8 mouse cellular contexts compared by ENCODE assay signal in the genomic region with DNA sequence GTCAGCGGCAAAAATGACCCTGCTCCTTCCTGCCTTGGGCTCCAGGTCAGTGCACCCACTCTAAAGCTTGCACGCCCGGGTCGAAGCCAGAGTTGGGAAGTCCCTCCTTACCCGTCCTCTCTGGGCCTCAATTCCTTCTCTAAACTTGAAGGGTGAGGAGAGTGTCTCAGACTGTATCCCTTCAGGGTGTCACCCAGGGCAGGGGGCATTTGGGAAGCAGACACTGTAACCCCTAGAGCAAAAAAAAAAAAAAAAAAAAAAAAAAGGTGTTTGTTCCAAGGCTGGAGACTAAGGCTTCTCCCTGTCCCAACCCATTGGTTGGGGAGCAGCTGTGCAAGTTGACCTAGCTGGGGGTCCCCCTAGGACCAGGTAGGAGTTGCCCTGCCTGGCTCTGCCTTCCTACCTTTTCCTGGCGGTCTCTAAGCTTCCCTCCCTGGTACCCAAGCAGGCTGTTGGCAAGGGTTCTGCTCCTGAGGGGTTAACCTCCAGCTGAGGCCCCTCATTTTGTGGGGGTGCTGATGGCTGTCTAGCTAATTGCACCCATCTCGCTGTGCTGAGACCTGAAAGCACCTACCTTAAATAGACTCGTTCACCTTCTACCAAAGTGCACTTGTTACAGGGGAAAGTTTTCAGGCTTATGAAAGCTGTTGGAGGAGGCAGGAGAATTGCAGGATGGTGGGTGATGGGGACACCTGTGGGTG. TPM values are rescaled to one million over a fixed set of nuclear protein-coding genes. Genes with fewer than 3 reads are reported as not detected.
DNase-seq lines count a peak whose midpoint lies in the region; ATAC-seq lines count a peak whose summit lies in the region.

No protein-coding gene starts in this region.

- H3K4me1 ChIP-seq in neural tube, embryonic 11.5 days (ENCODE audit: control insufficient read depth, insufficient read depth, low read length), result peaks cover 10% of the 10 kb centered on the region; the same call in 1 of the 2 replicates
- H3K4me1 ChIP-seq in limb, embryonic 12.5 days (replicated peaks), result peaks cover 39% of the 10 kb centered on the region
- H3K4me1 ChIP-seq in stomach, embryonic 15.5 days, result peaks cover 58% of the 10 kb centered on the region

- H3K27me3 ChIP-seq in neural tube, embryonic 11.5 days (ENCODE audit: control insufficient read depth, insufficient read depth, low read length), result peaks cover 26% of the 10 kb centered on the region
- peaks cover 43% of the 10 kb centered on the region for H3K27me3 ChIP-seq in limb, embryonic 12.5 days
- H3K27me3 ChIP-seq in stomach, embryonic 15.5 days (replicated peaks), result 0 out of 2 replicates have a peak, but pooled peaks cover 3% of the 10 kb centered on the region

- no peaks in the 10 kb centered on the region for H3K9me3 ChIP-seq in neural tube, embryonic 11.5 days (ENCODE audit: control insufficient read depth, low read length)
- no peaks in the 10 kb centered on the region for H3K9me3 ChIP-seq in limb, embryonic 12.5 days
- H3K9me3 ChIP-seq in stomach, embryonic 15.5 days, result no peaks in the 10 kb centered on the region

- ATAC-seq in neural tube, embryonic 11.5 days (ENCODE audit: insufficient read depth, low FRiP score, low TSS enrichment), result no peak
- ATAC-seq in limb, embryonic 12.5 days (ENCODE audit: insufficient number of reproducible peaks, insufficient read depth, low FRiP score, low TSS enrichment, low read depth), result no peak
- no peak for ATAC-seq in stomach, embryonic 15.5 days (ENCODE audit: insufficient read depth, low FRiP score, low read depth)

- WGBS in neural tube, embryonic 11.5 days, result 55% methylated on average over 8 of the region's 8 CpGs
- 56% methylated on average over 8 of the region's 8 CpGs for WGBS in limb, embryonic 12.5 days
- WGBS in stomach, embryonic 15.5 days, result 48% methylated on average over 8 of the region's 8 CpGs

- peak overlapping the region; percentile 44 for H3K4me3 ChIP-seq in neural tube, embryonic 11.5 days (ENCODE audit: low read depth, low read length)
- H3K4me3 ChIP-seq in limb, embryonic 12.5 days (replicated peaks), result peak overlapping the region; percentile 61
- peak overlapping the region; percentile 64 for H3K4me3 ChIP-seq in stomach, embryonic 15.5 days (replicated peaks)

- DNase-seq in cerebellum, adult 8-10 months, result peak; percentile 15
- DNase-seq in cerebellum, adult 9-10 months, result no peak
- no peak for DNase-seq in neural tube, embryonic 11.5 days (ENCODE audit: low spot score)
- no peak for DNase-seq in neural tube, embryonic 10.5 days (ENCODE audit: extremely low spot score, low spot score)
- no peak for DNase-seq in left cerebral cortex, adult 8-10 months (ENCODE audit: low spot score in 2 of 2)
- DNase-seq in right cerebral cortex, postnatal 4 days, result no peak

- peak overlapping the region; percentile 87 for H3K4me2 ChIP-seq in neural tube, embryonic 11.5 days (ENCODE audit: low read depth)
- H3K4me2 ChIP-seq in limb, embryonic 12.5 days, result peak overlapping the region; percentile 92
- peak overlapping the region; percentile 97 for H3K4me2 ChIP-seq in stomach, embryonic 15.5 days

- peak overlapping the region; percentile 50; the same call in 1 of the 2 replicates for H3K9ac ChIP-seq in neural tube, embryonic 11.5 days (ENCODE audit: low read length)
- H3K9ac ChIP-seq in limb, embryonic 12.5 days (replicated peaks), result 0 out of 2 replicates have a peak overlapping the region, but pooled peaks have one; percentile 23
- H3K9ac ChIP-seq in stomach, embryonic 15.5 days, result 0 out of 2 replicates have a peak overlapping the region, but pooled peaks have one; percentile 41

- H3K27ac ChIP-seq in neural tube, embryonic 11.5 days (ENCODE audit: low read depth, low read length), result no peak overlapping the region
- no peak overlapping the region for H3K27ac ChIP-seq in limb, embryonic 12.5 days
- no peak overlapping the region for H3K27ac ChIP-seq in stomach, embryonic 15.5 days

- H3K36me3 ChIP-seq in neural tube, embryonic 11.5 days (ENCODE audit: control insufficient read depth, insufficient read depth, low read length), result no peaks in the 10 kb centered on the region
- no peaks in the 10 kb centered on the region for H3K36me3 ChIP-seq in limb, embryonic 12.5 days
- no peaks in the 10 kb centered on the region for H3K36me3 ChIP-seq in stomach, embryonic 15.5 days

RNA-seq across cellular contexts. Expression of gene Inf2, which starts 1.1 kb away (rescaled TPM):
- 1.9 and 2.2 TPM in 2 replicates for polyA plus RNA-seq in neural tube, embryonic 11.5 days (2014; fragmentation: Nextera tagmentation; extraction: Ambion mirVana)
- polyA plus RNA-seq in limb, embryonic 12.5 days (2016; fragmentation: Nextera tagmentation; extraction: Ambion mirVana), result 2.0 and 2.2 TPM in 2 replicates
- 4.3 and 4.4 TPM in 2 replicates for polyA plus RNA-seq in stomach, embryonic 15.5 days (2015; fragmentation: Nextera tagmentation; extraction: Ambion mirVana)
- 100 to 1,000 TPM; 171 to 194 (median 182) TPM for total RNA-seq in left cerebral cortex, adult 8-10 months (2022)

RNA-seq across cellular contexts. Expression of gene Adssl1, which starts 30.2 kb away (rescaled TPM):
- polyA plus RNA-seq in neural tube, embryonic 11.5 days (2014; fragmentation: Nextera tagmentation; extraction: Ambion mirVana), result 4.6 and 4.7 TPM in 2 replicates
- polyA plus RNA-seq in limb, embryonic 12.5 days (2016; fragmentation: Nextera tagmentation; extraction: Ambion mirVana), result 9.2 and 10.0 TPM in 2 replicates
- polyA plus RNA-seq in stomach, embryonic 15.5 days (2015; fragmentation: Nextera tagmentation; extraction: Ambion mirVana), result 4.3 and 4.4 TPM in 2 replicates
- total RNA-seq in left cerebral cortex, adult 8-10 months (2022), result 10 to 100 TPM; 21.8 to 41.0 (median 28.6) TPM

RNA-seq across cellular contexts. Expression of gene Siva1, which starts 54.8 kb away (rescaled TPM):
- polyA plus RNA-seq in neural tube, embryonic 11.5 days (2014; fragmentation: Nextera tagmentation; extraction: Ambion mirVana), result 217 and 219 TPM in 2 replicates
- polyA plus RNA-seq in limb, embryonic 12.5 days (2016; fragmentation: Nextera tagmentation; extraction: Ambion mirVana), result 248 and 258 TPM in 2 replicates
- 198 and 214 TPM in 2 replicates for polyA plus RNA-seq in stomach, embryonic 15.5 days (2015; fragmentation: Nextera tagmentation; extraction: Ambion mirVana)
- total RNA-seq in left cerebral cortex, adult 8-10 months (2022), result 10 to 100 TPM; 16.8 to 26.8 (median 23.8) TPM
